In genomic region chr6:113695766-113696355, GRCm38 (mm10) we compare ENCODE assay signal across 8 mouse cellular contexts. TPM values are rescaled to one million over a fixed set of nuclear protein-coding genes. Genes with fewer than 3 reads are reported as not detected.
DNase-seq lines count a peak whose midpoint lies in the region; ATAC-seq and TF ChIP-seq lines count a peak whose summit lies in the region.

No protein-coding gene starts in this region.

- TF ChIP-seq POLR2A in bone marrow macrophage, adult 2 months (IDR thresholded peaks at IDR 0.05; ENCODE audit: borderline replicate concordance, low read depth, low read length) = no peak

- H3K27me3 ChIP-seq in hindbrain, embryonic 14.5 days (ENCODE audit: control insufficient read depth, insufficient read depth, low read length) = no peaks in the 10 kb centered on the region
- H3K27me3 ChIP-seq in midbrain, embryonic 16.5 days (ENCODE audit: control insufficient read depth, insufficient read depth, low read depth, low read length) = no peaks in the 10 kb centered on the region

- H3K4me2 ChIP-seq in hindbrain, embryonic 14.5 days (replicated peaks) = peak overlapping the region; percentile 92
- peak overlapping the region; percentile 69 for H3K4me2 ChIP-seq in midbrain, embryonic 16.5 days (ENCODE audit: low read length)

- H3K4me1 ChIP-seq in bone marrow macrophage, adult 2 months (ENCODE audit: control insufficient read depth, insufficient read depth, low read length) = peaks cover 48% of the 10 kb centered on the region
- H3K4me1 ChIP-seq in hindbrain, embryonic 14.5 days (replicated peaks; ENCODE audit: control insufficient read depth, insufficient read depth, low read length) = peaks cover 18% of the 10 kb centered on the region
- H3K4me1 ChIP-seq in midbrain, embryonic 16.5 days (ENCODE audit: control insufficient read depth, insufficient read depth, low read length) = peaks cover 31% of the 10 kb centered on the region

- H3K9me3 ChIP-seq in hindbrain, embryonic 14.5 days (ENCODE audit: control insufficient read depth, low read length) = no peaks in the 10 kb centered on the region
- H3K9me3 ChIP-seq in midbrain, embryonic 16.5 days (replicated peaks; ENCODE audit: control insufficient read depth, low read length, poor library complexity, severe bottlenecking) = no peaks in the 10 kb centered on the region

- H3K4me3 ChIP-seq in left cerebral cortex, adult 2 months = peak overlapping the region; percentile 95
- H3K4me3 ChIP-seq in bone marrow macrophage, adult 2 months (ENCODE audit: insufficient read depth, low read length) = peak overlapping the region; percentile 40
- peak overlapping the region; percentile 95 for H3K4me3 ChIP-seq in hindbrain, embryonic 14.5 days (replicated peaks; ENCODE audit: low read length)
- peak overlapping the region; percentile 97 for H3K4me3 ChIP-seq in midbrain, embryonic 16.5 days (ENCODE audit: low read depth, low read length)

- no peak for DNase-seq in left cerebral cortex, adult 2 months (ENCODE audit: extremely low spot score in 1 of 2, low spot score in 2 of 2)
- DNase-seq in left cerebral cortex, adult 11 months (ENCODE audit: low spot score) = no peak
- no peak for DNase-seq in hindbrain, embryonic 14.5 days (ENCODE audit: low spot score)
- no peak for DNase-seq in right cerebral cortex, postnatal 10 days (ENCODE audit: low spot score in 2 of 2)
- DNase-seq in ovary, adult 18-20 months (ENCODE audit: low spot score) = no peak
- no peak for DNase-seq in left cerebral cortex, adult 9 months (ENCODE audit: low spot score in 2 of 2)

- H3K9ac ChIP-seq in hindbrain, embryonic 14.5 days = peak overlapping the region; percentile 43; the same call in 1 of the 2 replicates
- peak overlapping the region; percentile 59 for H3K9ac ChIP-seq in midbrain, embryonic 16.5 days (ENCODE audit: low read depth, low read length)

- ATAC-seq in hindbrain, embryonic 14.5 days (ENCODE audit: low FRiP score) = no peak
- no peak for ATAC-seq in midbrain, embryonic 16.5 days

- no peak for TF ChIP-seq CTCF in left cerebral cortex, adult 2 months (IDR thresholded peaks at IDR 0.05)
- no peak for TF ChIP-seq CTCF in bone marrow macrophage, adult 2 months (IDR thresholded peaks at IDR 0.05; ENCODE audit: low read depth, low read length)

- H3K27ac ChIP-seq in left cerebral cortex, adult 2 months = peak overlapping the region; percentile 56
- H3K27ac ChIP-seq in bone marrow macrophage, adult 2 months (ENCODE audit: insufficient read depth, low read depth, low read length) = peak overlapping the region; percentile 86
- peak overlapping the region; percentile 88 for H3K27ac ChIP-seq in hindbrain, embryonic 14.5 days
- H3K27ac ChIP-seq in midbrain, embryonic 16.5 days (ENCODE audit: low read length) = peak overlapping the region; percentile 80

- H3K36me3 ChIP-seq in hindbrain, embryonic 14.5 days (replicated peaks; ENCODE audit: control insufficient read depth, insufficient read depth) = no peaks in the 10 kb centered on the region; the same call in 1 of the 2 replicates
- H3K36me3 ChIP-seq in midbrain, embryonic 16.5 days (ENCODE audit: control insufficient read depth, insufficient read depth, low read length) = peaks cover 3% of the 10 kb centered on the region; the same call in 1 of the 2 replicates

- intact Hi-C loops in left cerebral cortex, adult 2 months (cut with DNase I) = loop anchor here (5.0 to 10.0 kb wide), 2 partner anchors 59 to 251 kb away; partner anchors contain the start of genes Irak2 and Jagn1

- WGBS in hindbrain, embryonic 14.5 days = 88% methylated on average over 4 of the region's 4 CpGs
- 86% methylated on average over 4 of the region's 4 CpGs for WGBS in midbrain, embryonic 16.5 days

RNA-seq across cellular contexts. Expression of gene Tatdn2, which starts 1.0 kb away (rescaled TPM):
- total RNA-seq in left cerebral cortex, adult 2 months (2021) = 10 to 100 TPM; 71.4 to 72.8 TPM
- polyA plus RNA-seq in bone marrow macrophage, adult 2 months (2012; ENCODE audit: insufficient read depth, insufficient read length, missing spikeins) = 27.9 and 32.1 TPM in 2 replicates
- polyA plus RNA-seq in hindbrain, embryonic 14.5 days (2014; fragmentation: Nextera tagmentation; extraction: Ambion mirVana) = 2.2 and 2.4 TPM in 2 replicates
- polyA plus RNA-seq in midbrain, embryonic 16.5 days (2015; fragmentation: Nextera tagmentation; extraction: Ambion mirVana) = 0.89 and 1.1 TPM in 2 replicates

RNA-seq across cellular contexts. Expression of gene Ghrl, which starts 23.8 kb away (rescaled TPM):
- under 1 TPM in 1 of 2 experiments, not detected in 1; 0.98 TPM for total RNA-seq in left cerebral cortex, adult 2 months (2021)
- polyA plus RNA-seq in bone marrow macrophage, adult 2 months (2012; ENCODE audit: insufficient read depth, insufficient read length, missing spikeins) = not detected in 2 replicates
- polyA plus RNA-seq in hindbrain, embryonic 14.5 days (2014; fragmentation: Nextera tagmentation; extraction: Ambion mirVana) = 1.1 and 1.2 TPM in 2 replicates
- polyA plus RNA-seq in midbrain, embryonic 16.5 days (2015; fragmentation: Nextera tagmentation; extraction: Ambion mirVana) = 0.36 and 1.2 TPM in 2 replicates

RNA-seq across cellular contexts. Expression of gene Sec13, which starts 44.7 kb away (rescaled TPM):
- 10 to 100 TPM; 67.5 to 67.8 TPM for total RNA-seq in left cerebral cortex, adult 2 months (2021)
- polyA plus RNA-seq in bone marrow macrophage, adult 2 months (2012; ENCODE audit: insufficient read depth, insufficient read length, missing spikeins) = 52.3 and 59.9 TPM in 2 replicates
- polyA plus RNA-seq in hindbrain, embryonic 14.5 days (2014; fragmentation: Nextera tagmentation; extraction: Ambion mirVana) = 196 TPM in 2 replicates
- 177 and 184 TPM in 2 replicates for polyA plus RNA-seq in midbrain, embryonic 16.5 days (2015; fragmentation: Nextera tagmentation; extraction: Ambion mirVana)

RNA-seq across cellular contexts. Expression of gene Irak2, which starts 57.6 kb away (rescaled TPM):
- 10 to 100 TPM; 21.6 to 25.6 TPM for total RNA-seq in left cerebral cortex, adult 2 months (2021)
- polyA plus RNA-seq in bone marrow macrophage, adult 2 months (2012; ENCODE audit: insufficient read depth, insufficient read length, missing spikeins) = 54.3 and 57.5 TPM in 2 replicates
- polyA plus RNA-seq in hindbrain, embryonic 14.5 days (2014; fragmentation: Nextera tagmentation; extraction: Ambion mirVana) = 0.95 and 1.4 TPM in 2 replicates
- polyA plus RNA-seq in midbrain, embryonic 16.5 days (2015; fragmentation: Nextera tagmentation; extraction: Ambion mirVana) = 1.3 and 2.1 TPM in 2 replicates

Comparison
In these comparisons a context has a peak if more than half of its experiments do, and no peak if none do; other contexts are left out.
1. H3K4me3 ChIP-seq: peak in every context shown above with its lines; median percentile 97 in midbrain, embryonic 16.5 days; 95 in left cerebral cortex, adult 2 months; 95 in hindbrain, embryonic 14.5 days; 40 in bone marrow macrophage, adult 2 months.